Mouse (Mus musculus) stomach, embryonic 15.5 days (tissue): ENCODE results near the gene Wdr25. TPM values are rescaled to one million over a fixed set of nuclear protein-coding genes. Genes with fewer than 3 reads are reported as not detected.

Source experiments
- ATAC-seq: fragments of 200-750 bp; cut with Nextera tagmentation; 2 replicates; pipeline ENCODE4 v1.8.0; 2017; ENCODE audit warnings: low read depth, moderate number of reproducible peaks, moderate TSS enrichment; ENCODE audit not compliant: insufficient read depth, low FRiP score
- H3K27ac ChIP-seq: fragments of 300-500 bp; sonication (generic); 2 replicates; pipeline ENCODE4 v1.5.1; 2015; ENCODE audit warnings: mild to moderate bottlenecking, inconsistent platforms
- H3K27me3 ChIP-seq: fragments of 300-500 bp; sonication (generic); replicated peaks from 2 replicates; pipeline ENCODE4 v1.6.1; 2015; ENCODE audit warnings: inconsistent platforms
- H3K36me3 ChIP-seq: fragments of 300-500 bp; sonication (generic); 2 replicates; pipeline ENCODE4 v1.6.1; 2015; ENCODE audit warnings: inconsistent platforms
- H3K4me1 ChIP-seq: fragments of 300-500 bp; sonication (generic); 2 replicates; pipeline ENCODE4 v1.6.1; 2015; ENCODE audit warnings: inconsistent platforms
- H3K4me2 ChIP-seq: fragments of 300-500 bp; sonication (generic); 2 replicates; pipeline ENCODE4 v1.6.1; 2015; ENCODE audit warnings: mild to moderate bottlenecking, inconsistent platforms
- H3K4me3 ChIP-seq: fragments of 300-500 bp; sonication (generic); replicated peaks from 2 replicates; pipeline ENCODE4 v1.5.1; 2015; ENCODE audit warnings: inconsistent platforms
- H3K9ac ChIP-seq: fragments of 300-500 bp; sonication (generic); 2 replicates; pipeline ENCODE4 v1.6.1; 2015; ENCODE audit warnings: inconsistent platforms
- H3K9me3 ChIP-seq: fragments of 300-500 bp; sonication (generic); 2 replicates; pipeline ENCODE4 v1.6.1; 2016; ENCODE audit warnings: inconsistent platforms
- WGBS: fragments of 180-500 bp; shearing (Covaris S2); methylation state at CpG from one replicate; pipeline ENCODE4 v1.1.7; 2015; 5-methylcytosine and 5-hydroxymethylcytosine counted together
- polyA plus RNA-seq: library from polyadenylated mRNA; unstranded; fragments of >200 nt; fragmentation: Nextera tagmentation; extraction: Ambion mirVana; gene quantifications from 2 replicates; pipeline ENCODE4 v1.2.1, GENCODE M21; 2015

Gene Wdr25
- polyA plus RNA-seq, 1 experiment from 2014 or later: 8.3 TPM

DNA sequence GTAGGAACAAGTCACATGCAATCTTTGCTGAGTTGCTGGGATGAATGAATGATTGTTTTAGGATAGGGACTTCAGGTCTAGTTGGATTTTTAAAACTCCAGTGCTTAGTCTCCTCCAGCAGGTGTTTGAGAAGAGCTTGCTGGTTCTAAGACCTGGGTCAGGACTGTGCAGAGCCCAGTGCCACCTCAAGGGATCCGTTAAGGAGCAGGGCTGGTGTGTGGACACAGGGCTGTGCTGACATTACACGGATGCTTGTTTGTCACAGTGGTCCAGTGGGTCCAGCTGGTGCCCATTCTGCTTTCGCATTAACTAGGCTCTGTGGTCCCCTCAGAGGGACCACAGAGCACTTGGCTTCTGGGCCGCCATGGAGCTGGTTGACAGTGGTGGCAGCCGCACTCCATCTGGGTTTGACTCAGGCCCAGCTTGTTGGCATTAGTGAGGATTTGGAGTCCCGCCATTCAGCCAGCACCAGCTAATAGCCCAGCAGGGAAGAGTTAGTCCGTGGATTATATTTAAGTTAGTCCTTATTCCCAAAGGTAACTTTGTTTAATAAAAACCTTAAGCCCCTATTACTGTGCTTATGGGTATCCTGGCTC lies 23.1 kb downstream of the Wdr25 start:
- ATAC-seq: no peak
- WGBS: 75% methylated on average over 7 of the region's 7 CpGs
- 0 out of 2 replicates have a peak, but pooled peaks cover 11% of the 10 kb centered on the region for H3K4me1 ChIP-seq

DNA sequence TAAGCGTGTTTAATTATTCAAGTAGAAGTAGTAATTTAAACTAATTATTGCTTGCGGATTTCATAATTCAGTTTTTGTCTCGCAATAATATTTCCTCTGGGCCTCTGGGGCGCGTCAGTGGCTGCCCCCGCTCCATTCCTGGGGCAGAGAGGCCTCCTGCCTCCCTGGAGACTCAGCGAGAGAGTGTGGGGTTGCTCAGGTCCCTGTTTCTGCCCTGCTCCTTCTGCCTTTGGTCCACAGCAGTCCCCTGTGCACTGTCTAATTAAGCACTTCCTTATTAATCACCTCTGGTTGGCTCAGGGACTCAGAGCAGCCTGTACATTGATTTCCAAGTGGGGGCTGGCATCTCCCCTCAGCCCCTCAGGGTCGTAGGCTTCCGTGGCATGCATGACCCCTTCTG lies 24.1 kb downstream of the Wdr25 start:
- no peak overlapping the region for H3K4me2 ChIP-seq
- H3K36me3 ChIP-seq: no peaks in the 10 kb centered on the region
- H3K4me3 ChIP-seq: no peak overlapping the region
- H3K27ac ChIP-seq: no peak overlapping the region
- 0 out of 2 replicates have a peak, but pooled peaks cover 11% of the 10 kb centered on the region for H3K4me1 ChIP-seq
- no peaks in the 10 kb centered on the region for H3K9me3 ChIP-seq
- WGBS: 65% methylated on average over 9 of the region's 9 CpGs
- H3K9ac ChIP-seq: no peak overlapping the region
- no peaks in the 10 kb centered on the region for H3K27me3 ChIP-seq
- ATAC-seq: no peak

More for the DNA sequence above, 23.1 kb downstream of the Wdr25 start:
- no peak overlapping the region for H3K9ac ChIP-seq
- H3K4me2 ChIP-seq: no peak overlapping the region
- no peak overlapping the region for H3K4me3 ChIP-seq
- H3K9me3 ChIP-seq: no peaks in the 10 kb centered on the region
- no peaks in the 10 kb centered on the region for H3K27me3 ChIP-seq
- H3K27ac ChIP-seq: no peak overlapping the region
- no peaks in the 10 kb centered on the region for H3K36me3 ChIP-seq

DNA sequence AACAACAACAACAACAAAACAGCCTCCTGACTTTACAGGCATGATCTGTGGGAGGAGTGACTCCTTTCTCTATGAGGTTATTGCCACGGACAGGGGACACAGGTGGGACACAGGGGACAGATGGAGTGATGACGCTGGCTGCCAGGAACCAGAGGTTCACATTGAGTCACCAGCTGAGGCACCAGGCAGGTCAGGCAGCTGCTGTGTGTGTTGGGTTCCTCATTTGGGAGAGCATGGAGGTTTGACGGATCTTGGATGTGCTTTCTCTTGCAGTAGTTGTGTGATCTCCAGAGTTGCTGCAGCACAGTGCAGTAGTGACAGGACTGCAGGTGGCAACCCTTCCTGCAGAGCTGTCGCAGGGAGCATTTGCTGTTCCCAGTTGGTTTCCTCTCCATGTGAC lies 25.3 kb downstream of the Wdr25 start:
- Histone ChIP-seq H3K36me3 (no peaks in the 10 kb centered on the region), H3K4me2 (no peak overlapping the region), H3K9ac (no peak overlapping the region), H3K27ac (no peak overlapping the region), H3K4me3 (no peak overlapping the region), H3K27me3 (no peaks in the 10 kb centered on the region), H3K4me1 (0 out of 2 replicates have a peak, but pooled peaks cover 11% of the 10 kb centered on the region), H3K9me3 (no peaks in the 10 kb centered on the region)
- ATAC-seq: no peak
- 65% methylated on average over 4 of the region's 4 CpGs for WGBS

DNA sequence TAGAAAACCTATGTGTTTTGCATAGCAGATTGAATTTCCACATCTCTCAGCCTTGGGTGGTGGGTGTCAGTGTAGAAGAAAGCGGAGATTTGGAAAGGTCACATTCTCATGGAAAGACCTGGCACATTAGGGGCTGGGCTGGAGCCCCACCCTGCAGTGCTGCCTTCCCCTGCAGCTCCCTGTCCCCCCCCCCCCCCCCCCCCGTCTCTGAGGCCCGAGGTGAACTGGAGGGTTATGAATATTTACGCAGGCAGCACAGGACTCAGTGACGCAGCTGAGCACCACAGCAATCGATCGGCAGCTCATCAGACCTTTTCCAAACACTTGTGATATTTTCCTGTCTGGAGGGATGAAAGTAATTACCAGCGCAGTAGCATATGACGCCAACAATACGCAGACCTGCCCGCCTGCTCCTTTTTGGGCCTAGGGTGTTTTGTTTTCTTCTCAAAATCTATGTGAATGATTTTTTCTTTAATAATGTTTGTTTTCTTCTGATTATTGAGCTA lies 33.2 kb downstream of the Wdr25 start:
- Histone ChIP-seq H3K9me3 (no peaks in the 10 kb centered on the region), H3K36me3 (no peaks in the 10 kb centered on the region), H3K4me3 (no peak overlapping the region), H3K9ac (no peak overlapping the region), H3K27ac (no peak overlapping the region), H3K4me2 (no peak overlapping the region), H3K4me1 (no peaks in the 10 kb centered on the region), H3K27me3 (no peaks in the 10 kb centered on the region)
- WGBS: 53% methylated on average over 8 of the region's 11 CpGs
- no peak for ATAC-seq

DNA sequence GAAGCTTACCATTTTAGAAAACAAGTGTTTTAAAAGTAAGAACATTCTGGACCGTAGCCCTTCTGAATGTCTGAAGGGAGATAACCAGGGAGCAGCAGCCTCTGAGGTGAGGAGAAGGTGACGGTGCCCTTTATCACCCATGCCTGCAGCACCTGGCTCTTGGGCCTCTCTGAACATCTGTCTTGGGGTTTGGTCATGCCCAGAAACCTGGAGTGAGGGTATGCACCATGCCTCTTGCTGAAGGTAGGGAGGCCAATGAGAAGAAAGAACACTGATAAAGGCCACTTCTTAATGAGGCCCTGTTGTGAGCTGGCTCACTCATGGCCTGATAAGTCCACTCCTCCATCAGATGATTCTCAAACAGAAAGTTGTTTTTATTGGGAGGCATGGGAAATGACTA lies 34.8 kb downstream of the Wdr25 start:
- Histone ChIP-seq H3K27ac (no peak overlapping the region), H3K4me2 (no peak overlapping the region), H3K36me3 (no peaks in the 10 kb centered on the region), H3K9me3 (no peaks in the 10 kb centered on the region), H3K9ac (no peak overlapping the region), H3K4me1 (no peaks in the 10 kb centered on the region), H3K4me3 (no peak overlapping the region), H3K27me3 (no peaks in the 10 kb centered on the region)
- no peak for ATAC-seq
- WGBS: 79% methylated on average over 2 of the region's 2 CpGs

DNA sequence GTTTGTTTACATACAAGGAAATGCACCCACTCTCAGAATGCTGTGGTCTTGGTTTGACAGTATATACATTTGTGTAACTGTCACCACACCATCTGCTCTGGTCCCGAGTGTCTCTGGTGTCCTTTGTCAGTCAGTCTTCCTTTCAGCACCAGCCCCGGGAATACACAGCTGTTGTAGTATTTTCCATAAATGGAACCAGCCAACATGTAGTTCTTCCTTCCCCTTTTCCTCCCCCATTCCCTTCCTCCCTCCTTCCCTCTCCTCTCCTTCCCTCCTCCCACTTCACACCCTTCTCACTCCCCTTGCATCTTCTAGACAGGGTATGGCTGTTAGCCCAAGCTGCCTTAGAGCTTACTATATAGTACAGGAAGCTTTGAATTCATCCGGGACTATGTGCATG lies 36.0 kb downstream of the Wdr25 start:
- ATAC-seq: no peak
- 0 out of 2 replicates have a peak, but pooled peaks cover 2% of the 10 kb centered on the region for H3K4me1 ChIP-seq
- H3K27me3 ChIP-seq: no peaks in the 10 kb centered on the region
- no peaks in the 10 kb centered on the region for H3K9me3 ChIP-seq
- H3K27ac ChIP-seq: no peak overlapping the region
- 62% methylated on average over 3 of the region's 3 CpGs for WGBS
- no peak overlapping the region for H3K4me3 ChIP-seq
- no peak overlapping the region for H3K4me2 ChIP-seq
- H3K36me3 ChIP-seq: no peaks in the 10 kb centered on the region
- no peak overlapping the region for H3K9ac ChIP-seq

DNA sequence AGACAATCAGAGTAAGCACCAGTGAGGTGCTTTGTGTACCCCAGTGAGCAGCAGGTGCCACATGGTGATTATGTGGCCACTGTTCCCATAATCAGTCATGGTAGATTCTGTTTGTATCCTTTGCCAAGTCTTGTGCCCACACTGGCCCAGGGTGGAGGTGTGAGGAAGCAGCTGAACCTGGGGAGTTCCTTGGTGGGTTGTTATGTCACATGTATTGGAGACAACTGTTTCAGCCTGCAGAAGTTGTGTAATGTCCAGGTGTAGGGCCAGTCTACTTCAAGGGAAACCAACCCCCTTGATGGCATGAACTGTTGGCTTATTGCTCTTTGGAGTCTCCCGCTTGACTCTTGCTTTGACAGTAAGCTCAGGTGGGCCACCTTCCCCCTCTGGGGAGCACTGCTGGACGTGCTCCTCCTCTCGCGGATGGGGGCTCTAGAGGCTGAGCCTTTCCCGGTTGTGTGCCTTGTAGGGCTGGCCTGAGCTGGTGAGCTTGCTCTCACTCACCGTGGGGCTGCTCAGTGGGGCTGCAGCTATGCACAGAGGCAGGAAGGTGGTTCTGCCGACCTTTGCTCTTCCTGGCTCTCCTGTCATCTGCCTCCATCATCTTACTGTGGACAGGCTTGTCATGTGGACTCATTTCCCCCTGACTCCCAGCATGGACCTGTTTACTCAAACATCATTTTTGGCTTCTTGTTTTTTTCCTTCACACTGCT lies 38.1 kb downstream of the Wdr25 start:
- no peak overlapping the region for H3K27ac ChIP-seq
- H3K9me3 ChIP-seq: no peaks in the 10 kb centered on the region
- no peak overlapping the region for H3K9ac ChIP-seq
- ATAC-seq: no peak
- H3K27me3 ChIP-seq: no peaks in the 10 kb centered on the region
- no peaks in the 10 kb centered on the region for H3K36me3 ChIP-seq
- 66% methylated on average over 7 of the region's 7 CpGs for WGBS
- no peak overlapping the region for H3K4me2 ChIP-seq
- H3K4me3 ChIP-seq: no peak overlapping the region
- 0 out of 2 replicates have a peak, but pooled peaks cover 2% of the 10 kb centered on the region for H3K4me1 ChIP-seq

DNA sequence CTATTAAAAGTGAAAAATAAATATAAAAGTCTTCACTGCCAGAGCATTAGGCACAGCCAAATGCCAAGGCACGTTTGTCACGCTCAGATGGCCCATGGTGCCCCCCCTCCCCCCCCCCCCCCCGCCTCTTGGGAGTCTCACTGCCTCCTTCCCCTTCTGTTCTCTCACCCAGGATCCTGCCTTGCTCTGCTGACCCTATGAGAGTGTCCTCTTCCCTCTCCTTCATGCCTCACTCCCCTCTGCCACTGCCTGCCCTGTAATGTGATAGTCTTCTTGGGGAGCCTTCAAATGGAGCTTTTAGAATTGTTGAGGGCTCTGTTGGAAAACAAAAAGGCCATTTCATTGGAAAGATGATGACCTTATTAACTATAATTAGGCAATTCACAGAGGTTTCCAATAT lies 38.7 kb downstream of the Wdr25 start:
- Histone ChIP-seq H3K9ac (no peak overlapping the region), H3K36me3 (no peaks in the 10 kb centered on the region), H3K9me3 (no peaks in the 10 kb centered on the region), H3K4me3 (no peak overlapping the region), H3K4me2 (no peak overlapping the region), H3K27ac (no peak overlapping the region), H3K4me1 (0 out of 2 replicates have a peak, but pooled peaks cover 2% of the 10 kb centered on the region), H3K27me3 (no peaks in the 10 kb centered on the region)
- WGBS: 46% methylated on average over 3 of the region's 3 CpGs
- no peak for ATAC-seq

DNA sequence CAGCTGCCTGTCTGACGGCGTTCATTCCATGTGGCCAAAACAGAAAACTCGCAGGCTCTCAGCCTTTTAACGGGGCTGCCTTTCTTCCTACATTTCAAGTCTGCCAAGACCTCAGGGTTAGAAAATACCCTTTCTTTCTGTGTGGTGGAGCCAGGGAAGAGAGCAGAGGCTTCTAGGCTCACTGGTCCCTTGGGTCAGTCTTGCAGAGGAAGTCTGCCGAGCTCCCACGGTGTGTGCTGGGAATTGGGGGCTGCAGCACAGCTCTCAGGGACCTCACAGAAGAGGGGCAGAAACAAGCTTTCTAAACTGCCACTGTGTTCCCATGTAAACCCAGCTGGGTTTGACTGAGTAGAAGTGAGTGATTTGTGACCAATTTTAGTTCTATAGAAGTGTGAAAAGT lies 40.8 kb downstream of the Wdr25 start:
- no peak for ATAC-seq
- 72% methylated on average over 6 of the region's 6 CpGs for WGBS
- 0 out of 2 replicates have a peak, but pooled peaks cover 2% of the 10 kb centered on the region for H3K4me1 ChIP-seq
- no peaks in the 10 kb centered on the region for H3K9me3 ChIP-seq
- no peak overlapping the region for H3K27ac ChIP-seq
- H3K27me3 ChIP-seq: no peaks in the 10 kb centered on the region
- H3K36me3 ChIP-seq: no peaks in the 10 kb centered on the region
- H3K9ac ChIP-seq: no peak overlapping the region
- H3K4me2 ChIP-seq: no peak overlapping the region
- no peak overlapping the region for H3K4me3 ChIP-seq

DNA sequence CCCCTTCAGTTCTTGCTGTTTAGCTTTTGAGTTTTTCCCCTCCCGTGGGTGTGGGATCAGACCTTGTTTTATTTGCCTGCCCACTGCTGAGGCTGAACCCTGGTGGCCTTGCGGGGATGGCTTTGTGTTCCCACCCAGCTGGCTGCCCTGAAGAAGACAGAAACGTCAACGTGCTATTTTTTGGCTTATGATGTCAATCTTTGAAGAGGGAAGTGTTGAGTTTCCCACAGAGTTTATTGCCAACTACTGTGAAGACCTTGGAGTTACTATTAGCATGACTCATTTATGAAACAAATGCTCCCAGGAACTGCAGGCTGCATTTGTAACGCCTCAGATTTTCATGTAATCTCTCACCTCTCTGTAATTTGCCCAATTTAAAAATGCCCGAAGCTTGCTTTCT lies 43.4 kb downstream of the Wdr25 start:
- no peak overlapping the region for H3K4me3 ChIP-seq
- H3K4me1 ChIP-seq: 0 out of 2 replicates have a peak, but pooled peaks cover 2% of the 10 kb centered on the region
- H3K4me2 ChIP-seq: no peak overlapping the region
- no peaks in the 10 kb centered on the region for H3K36me3 ChIP-seq
- no peaks in the 10 kb centered on the region for H3K9me3 ChIP-seq
- H3K27me3 ChIP-seq: no peaks in the 10 kb centered on the region
- no peak overlapping the region for H3K27ac ChIP-seq
- H3K9ac ChIP-seq: no peak overlapping the region
- ATAC-seq: no peak
- 41% methylated on average over 6 of the region's 6 CpGs for WGBS

DNA sequence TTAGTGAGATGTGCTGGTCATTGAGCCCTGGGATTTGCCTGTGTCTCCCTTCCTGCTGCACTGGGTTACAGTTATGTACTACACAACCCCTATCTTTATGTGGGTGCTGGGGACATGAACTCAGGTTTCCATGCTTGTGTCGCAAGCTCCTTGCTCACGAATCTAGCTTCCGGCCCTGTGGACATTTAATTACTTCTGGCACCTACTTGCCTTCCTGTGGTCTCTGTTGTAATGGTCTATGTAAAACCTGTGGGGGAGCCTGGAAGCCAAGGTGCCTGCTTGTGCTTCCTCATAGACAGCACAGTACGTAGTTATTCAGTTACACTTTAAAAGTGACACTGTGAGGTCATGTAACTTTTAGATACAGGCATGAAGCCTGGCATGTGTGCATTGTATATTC lies 44.1 kb downstream of the Wdr25 start:
- H3K27me3 ChIP-seq: no peaks in the 10 kb centered on the region
- H3K4me3 ChIP-seq: no peak overlapping the region
- no peaks in the 10 kb centered on the region for H3K36me3 ChIP-seq
- 0 out of 2 replicates have a peak, but pooled peaks cover 2% of the 10 kb centered on the region for H3K4me1 ChIP-seq
- WGBS: 71% methylated on average over 4 of the region's 4 CpGs
- ATAC-seq: no peak
- no peak overlapping the region for H3K4me2 ChIP-seq
- no peak overlapping the region for H3K9ac ChIP-seq
- no peak overlapping the region for H3K27ac ChIP-seq
- no peaks in the 10 kb centered on the region for H3K9me3 ChIP-seq

DNA sequence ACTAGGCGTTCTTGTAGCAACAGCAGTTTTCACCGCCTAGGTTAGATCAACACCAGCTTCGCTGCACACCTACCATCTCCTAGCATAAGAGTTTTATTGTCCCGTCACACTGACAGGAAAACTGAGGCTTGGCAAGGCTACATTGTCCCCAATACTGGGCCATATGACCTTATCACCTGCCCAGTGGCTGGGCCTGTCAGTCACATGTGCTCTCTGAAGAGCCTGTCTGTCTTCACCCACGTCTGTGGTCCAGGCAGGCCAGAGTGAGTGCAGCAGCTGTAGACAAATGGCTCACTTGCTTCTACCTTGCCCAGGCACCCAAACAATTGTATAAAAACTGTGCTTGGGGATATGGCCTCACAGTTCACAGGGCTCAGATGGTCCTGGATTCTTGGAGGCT lies 45.4 kb downstream of the Wdr25 start:
- Histone ChIP-seq H3K4me2 (no peak overlapping the region), H3K27ac (no peak overlapping the region), H3K9me3 (no peaks in the 10 kb centered on the region), H3K27me3 (no peaks in the 10 kb centered on the region), H3K9ac (no peak overlapping the region), H3K4me1 (0 out of 2 replicates have a peak, but pooled peaks cover 2% of the 10 kb centered on the region), H3K36me3 (no peaks in the 10 kb centered on the region), H3K4me3 (no peak overlapping the region)
- no peak for ATAC-seq
- WGBS: 83% methylated on average over 5 of the region's 5 CpGs
